Mouse (Mus musculus) forebrain, postnatal 0 days (tissue): ENCODE data around the gene Lmnb2. TPM values are rescaled to one million over a fixed set of nuclear protein-coding genes. Genes with fewer than 3 reads are reported as not detected.
A peak's percentile ranks its signal among the peaks of the same experiment; 100 is the strongest.

Experiments
- ATAC-seq: fragments of 200-750 bp; cut with Nextera tagmentation; 2 replicates; pipeline ENCODE4 v1.8.0; 2017; ENCODE audit warnings: mild to moderate bottlenecking, moderate library complexity
- DNase-seq: peaks from one replicate; pipeline ENCODE4 v3.0.0-alpha.2; 2015
- H3K27ac ChIP-seq: fragments of 300-500 bp; sonication (generic); 2 replicates; pipeline ENCODE4 v1.5.1; 2014; ENCODE audit warnings: low read depth, mild to moderate bottlenecking, antibody characterized with exemption, low read length, moderate library complexity, mixed read lengths
- H3K27me3 ChIP-seq: fragments of 300-500 bp; sonication (generic); 2 replicates; pipeline ENCODE4 v1.6.1; 2014; ENCODE audit warnings: mild to moderate bottlenecking, low read length, mixed read lengths; ENCODE audit not compliant: insufficient read depth
- H3K36me3 ChIP-seq: fragments of 300-500 bp; sonication (generic); 2 replicates; pipeline ENCODE4 v1.6.1; 2014; ENCODE audit warnings: mild to moderate bottlenecking, moderate library complexity; ENCODE audit not compliant: insufficient read depth
- H3K4me1 ChIP-seq: fragments of 300-500 bp; sonication (generic); 2 replicates; pipeline ENCODE4 v1.6.1; 2014; ENCODE audit warnings: antibody characterized with exemption; ENCODE audit not compliant: insufficient read depth
- H3K4me2 ChIP-seq: fragments of 300-500 bp; sonication (generic); 2 replicates; pipeline ENCODE4 v1.6.1; 2014; ENCODE audit warnings: low read depth, mild to moderate bottlenecking, moderate library complexity
- H3K4me3 ChIP-seq: fragments of 300-500 bp; sonication (generic); 2 replicates; pipeline ENCODE4 v1.5.1; 2014; ENCODE audit warnings: low read depth, low read length, mixed read lengths
- H3K9ac ChIP-seq: fragments of 300-500 bp; sonication (generic); 2 replicates; pipeline ENCODE4 v1.6.1; 2014; ENCODE audit warnings: mild to moderate bottlenecking
- H3K9me3 ChIP-seq: fragments of 300-500 bp; sonication (generic); 2 replicates; pipeline ENCODE4 v1.6.1; 2016; ENCODE audit warnings: low read length
- CTCF ChIP-seq: sonication (generic); IDR thresholded peaks from 2 replicates; pipeline ENCODE4 v1.5.1; 2016; ENCODE audit warnings: antibody characterized with exemption, control low read depth, low read depth
- WGBS: fragments of 180-500 bp; shearing (Covaris S2); extraction: QIAGEN DNeasy Blood & Tissue Kit; methylation state at CpG from one replicate; pipeline ENCODE4 v1.1.7; 2014; 5-methylcytosine and 5-hydroxymethylcytosine counted together
- polyA plus RNA-seq: library from polyadenylated mRNA; unstranded; fragments of >200 nt; fragmentation: Nextera tagmentation; extraction: Ambion mirVana; gene quantifications from 2 replicates; pipeline ENCODE4 v1.2.1, GENCODE M21; 2015
- total RNA-seq: library from RNA; depleted of rRNA; stranded (reverse); fragments of >200 nt; gene quantifications from 2 replicates; pipeline ENCODE4 v1.2.3, GENCODE M21; 2014

Gene Lmnb2
- total and polyA plus RNA-seq, 2 experiments from 2014 or later = 24.5 to 46.1 TPM

- 15% methylated on average over 14 of the region's 16 CpGs for WGBS
- Histone ChIP-seq H3K4me1 (no peaks in the 10 kb centered on the region), H3K9ac (no peak overlapping the region), H3K4me3 (no peak overlapping the region), H3K36me3 (no peaks in the 10 kb centered on the region), H3K27me3 (no peaks in the 10 kb centered on the region), H3K4me2 (no peak overlapping the region), H3K9me3 (no peaks in the 10 kb centered on the region), H3K27ac (no peak overlapping the region)
- ATAC-seq (no peak), DNase-seq (no peak)
- TF ChIP-seq CTCF = peak; percentile 49
These were observed 42.8 kb upstream of the Lmnb2 start for GRCm38 (mm10) chr10:80960551-80961508.

DNA sequence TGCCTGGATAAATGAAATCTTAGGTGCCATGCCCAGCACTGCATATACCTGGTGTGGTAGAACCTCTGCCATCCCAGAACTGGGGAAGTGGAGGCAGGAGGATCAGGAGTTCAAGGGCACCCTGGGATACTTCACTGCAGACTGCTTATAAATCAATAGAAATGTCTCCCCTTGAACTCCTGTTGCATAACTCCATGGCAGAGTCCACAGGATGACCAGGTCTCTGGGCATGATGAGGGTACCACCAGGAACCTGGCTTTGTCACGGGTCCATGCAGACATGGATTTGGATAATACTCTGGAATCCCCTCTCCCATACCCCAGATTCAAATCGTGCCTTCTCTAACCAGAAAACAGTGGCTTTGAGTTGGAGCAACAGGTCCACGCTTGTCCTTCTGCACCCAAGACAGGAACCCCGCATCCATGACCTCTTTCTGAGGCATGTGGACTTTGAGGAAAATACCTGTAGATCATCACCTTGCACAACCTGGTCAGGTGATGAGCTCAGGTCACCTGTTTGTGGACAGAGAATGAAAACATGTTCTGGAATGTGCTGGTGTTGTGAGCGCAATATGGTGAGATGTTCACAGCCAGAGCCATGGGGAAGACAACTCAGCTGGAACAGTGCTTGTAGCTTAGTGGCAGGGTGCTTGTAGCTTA, 41.1 kb upstream of the Lmnb2 start:
- no peak for TF ChIP-seq CTCF
- H3K9ac ChIP-seq = no peak overlapping the region
- no peaks in the 10 kb centered on the region for H3K9me3 ChIP-seq
- H3K27me3 ChIP-seq = no peaks in the 10 kb centered on the region
- H3K36me3 ChIP-seq = no peaks in the 10 kb centered on the region
- H3K4me3 ChIP-seq = no peak overlapping the region
- H3K4me2 ChIP-seq = no peak overlapping the region
- ATAC-seq (no peak), DNase-seq (no peak)
- H3K27ac ChIP-seq = no peak overlapping the region
- H3K4me1 ChIP-seq = no peaks in the 10 kb centered on the region
- 93% methylated on average over 5 of the region's 5 CpGs for WGBS

DNA sequence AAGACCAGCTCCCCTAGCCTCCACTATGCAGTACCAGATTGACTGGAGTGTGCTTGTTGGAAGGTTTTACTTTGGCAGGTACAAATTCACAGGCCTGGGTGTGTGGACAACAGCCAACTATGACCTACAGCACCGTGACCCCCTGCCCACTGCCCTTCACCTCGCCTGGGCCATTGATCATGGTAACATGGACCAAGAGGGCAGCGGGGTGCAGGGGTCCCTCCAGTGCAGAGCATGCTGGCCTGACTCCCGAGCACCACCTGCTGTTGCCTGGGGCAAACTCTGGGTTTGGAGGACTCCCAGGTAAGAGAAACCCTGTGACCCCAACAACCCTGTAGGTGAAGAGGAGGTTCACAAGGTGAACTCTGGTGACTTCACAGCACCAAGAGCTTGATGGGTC, 39.7 kb upstream of the Lmnb2 start:
- WGBS = 66% methylated on average over 4 of the region's 4 CpGs
- H3K9ac ChIP-seq = no peak overlapping the region
- no peaks in the 10 kb centered on the region for H3K9me3 ChIP-seq
- DNase-seq (no peak), ATAC-seq (no peak)
- no peaks in the 10 kb centered on the region for H3K4me1 ChIP-seq
- no peak overlapping the region for H3K27ac ChIP-seq
- H3K4me2 ChIP-seq = no peak overlapping the region
- H3K27me3 ChIP-seq = no peaks in the 10 kb centered on the region
- H3K4me3 ChIP-seq = no peak overlapping the region
- H3K36me3 ChIP-seq = no peaks in the 10 kb centered on the region
- TF ChIP-seq CTCF = no peak

DNA sequence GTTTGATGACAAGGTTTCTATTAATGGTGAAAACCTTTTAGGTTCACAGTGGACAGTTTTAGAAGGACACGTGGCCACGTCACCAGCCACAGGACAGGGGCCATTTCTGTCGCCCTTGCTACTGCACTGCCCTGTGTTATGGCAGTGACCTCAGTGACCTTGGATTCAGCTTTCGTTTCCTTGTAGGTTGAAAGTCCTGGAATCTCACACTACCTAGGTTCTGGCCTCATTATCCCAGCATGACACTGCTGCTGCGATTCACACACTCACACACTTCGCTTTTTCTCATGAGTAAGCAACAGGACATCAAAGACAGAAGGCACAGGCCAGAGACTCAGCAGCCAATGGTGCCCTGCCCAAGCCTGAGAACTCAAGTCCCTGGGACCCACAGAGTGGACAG, 38.9 kb upstream of the Lmnb2 start:
- Histone ChIP-seq H3K4me2 (no peak overlapping the region), H3K4me1 (no peaks in the 10 kb centered on the region), H3K4me3 (no peak overlapping the region), H3K9me3 (no peaks in the 10 kb centered on the region), H3K27me3 (no peaks in the 10 kb centered on the region), H3K36me3 (no peaks in the 10 kb centered on the region), H3K27ac (no peak overlapping the region), H3K9ac (no peak overlapping the region)
- WGBS = 85% methylated on average over 6 of the region's 6 CpGs
- TF ChIP-seq CTCF = no peak
- ATAC-seq (no peak), DNase-seq (no peak)

DNA sequence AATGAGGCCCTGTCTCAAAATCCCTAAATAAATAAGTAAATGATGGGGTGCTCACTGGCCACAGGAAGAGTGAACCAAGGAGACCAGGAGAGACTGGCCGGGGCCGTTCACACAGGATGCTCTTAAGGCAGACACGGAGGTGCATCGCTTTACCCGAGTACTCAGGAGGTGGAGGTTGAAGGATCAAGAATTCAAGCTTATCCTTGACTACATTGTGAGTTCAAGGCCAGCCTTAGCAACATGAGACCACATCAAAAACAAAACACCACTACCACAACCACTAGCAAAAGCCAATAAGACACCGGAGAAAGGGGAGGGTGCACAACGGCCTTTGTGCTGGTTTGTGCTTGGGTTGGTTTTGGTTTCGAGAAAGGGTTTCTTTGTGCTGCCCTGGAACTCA, 38.3 kb upstream of the Lmnb2 start:
- DNase-seq (no peak), ATAC-seq (no peak)
- no peak for TF ChIP-seq CTCF
- Histone ChIP-seq H3K9ac (no peak overlapping the region), H3K9me3 (no peaks in the 10 kb centered on the region), H3K27ac (peak overlapping the region; percentile 45; the same call in 1 of the 2 replicates), H3K4me1 (no peaks in the 10 kb centered on the region), H3K4me2 (no peak overlapping the region), H3K4me3 (no peak overlapping the region), H3K36me3 (no peaks in the 10 kb centered on the region), H3K27me3 (no peaks in the 10 kb centered on the region)
- 95% methylated on average over 8 of the region's 8 CpGs for WGBS

DNA sequence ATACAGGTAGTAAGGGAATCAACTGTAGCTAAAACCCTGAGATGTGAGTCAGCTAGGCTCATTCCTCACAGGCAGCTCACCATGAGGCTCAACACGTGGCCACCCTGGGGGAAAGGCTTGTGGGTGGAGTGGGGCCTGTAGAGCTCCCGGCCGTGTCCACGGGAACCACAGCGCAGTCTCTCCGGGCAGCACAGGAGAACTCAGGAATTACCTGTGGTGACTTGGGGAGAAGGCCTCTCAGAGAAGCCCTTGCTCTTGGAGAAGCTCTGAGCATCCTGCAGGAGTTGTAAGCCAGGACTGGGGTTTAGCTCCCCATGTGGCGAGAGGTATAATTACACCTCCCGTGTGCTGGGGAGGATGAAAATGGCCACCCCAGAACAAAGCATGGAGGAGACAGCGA, 37.5 kb upstream of the Lmnb2 start:
- no peaks in the 10 kb centered on the region for H3K27me3 ChIP-seq
- no peaks in the 10 kb centered on the region for H3K4me1 ChIP-seq
- TF ChIP-seq CTCF = peak; percentile 83
- no peak overlapping the region for H3K9ac ChIP-seq
- DNase-seq (peak; percentile 76), ATAC-seq (peak; percentile 82; the same call in 1 of the 2 replicates)
- H3K27ac ChIP-seq = 0 out of 2 replicates have a peak overlapping the region, but pooled peaks have one; percentile 45
- H3K36me3 ChIP-seq = no peaks in the 10 kb centered on the region
- H3K9me3 ChIP-seq = no peaks in the 10 kb centered on the region
- 25% methylated on average over 9 of the region's 9 CpGs for WGBS
- no peak overlapping the region for H3K4me2 ChIP-seq
- H3K4me3 ChIP-seq = no peak overlapping the region

DNA sequence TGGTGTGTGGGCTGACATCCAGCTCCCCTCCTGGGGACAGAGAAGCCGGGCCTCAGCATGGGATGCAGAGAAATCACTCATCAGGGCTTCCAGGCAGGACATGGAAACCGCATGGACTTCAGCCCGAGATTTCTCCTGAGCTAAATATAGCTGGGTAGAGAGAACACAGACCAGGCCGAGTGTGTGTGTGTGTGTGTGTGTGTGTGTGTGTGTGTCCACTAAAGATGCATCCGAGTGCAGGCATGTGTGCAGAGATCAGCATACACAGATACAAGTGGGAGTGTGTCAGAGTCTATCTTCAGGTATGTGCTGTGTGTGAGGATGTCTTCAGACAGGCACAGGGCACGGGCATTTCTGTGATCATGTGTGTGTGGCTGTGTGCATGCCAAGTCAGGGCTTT, 36.8 kb upstream of the Lmnb2 start:
- Histone ChIP-seq H3K27me3 (no peaks in the 10 kb centered on the region), H3K36me3 (no peaks in the 10 kb centered on the region), H3K4me3 (no peak overlapping the region), H3K9ac (no peak overlapping the region), H3K9me3 (no peaks in the 10 kb centered on the region), H3K27ac (no peak overlapping the region), H3K4me2 (no peak overlapping the region), H3K4me1 (no peaks in the 10 kb centered on the region)
- DNase-seq (no peak), ATAC-seq (no peak)
- WGBS = 63% methylated on average over 6 of the region's 6 CpGs
- TF ChIP-seq CTCF = no peak
